Mouse (Mus musculus) retina, adult 2 months (tissue): ENCODE measurements around the gene 4930442H23Rik.
"Not testable (repeated sequence)": the region's sequence is repeated elsewhere in the genome, so short reads cannot be mapped to it uniquely, and the experiment has no call there.

ENCODE experiments used
- DNase-seq: peaks from one replicate; pipeline ENCODE4 v3.0.0-alpha.2; 2012; ENCODE audit warnings: low read depth, low spot score

4930442H23Rik gene

DNA sequence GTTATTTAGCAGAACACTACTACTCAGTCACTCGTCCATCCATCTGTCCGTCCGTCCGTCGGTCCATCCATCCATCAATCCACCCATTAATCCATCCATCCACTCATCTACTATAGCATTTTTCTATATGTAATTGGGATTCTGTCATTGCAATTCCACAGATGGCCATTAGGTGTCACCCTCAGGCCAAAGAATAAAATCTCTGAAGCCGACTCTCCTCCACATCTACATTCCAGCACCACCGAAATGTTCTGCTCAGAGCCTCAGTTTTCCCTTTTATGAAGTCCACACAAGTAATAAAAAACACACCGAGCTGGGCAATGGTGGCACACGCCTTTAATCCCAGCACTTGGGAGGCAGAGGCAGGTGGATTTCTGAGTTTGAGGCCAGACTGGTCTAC lies 14.6 kb upstream of the 4930442H23Rik start:
- peak; percentile 50 for DNase-seq

DNA sequence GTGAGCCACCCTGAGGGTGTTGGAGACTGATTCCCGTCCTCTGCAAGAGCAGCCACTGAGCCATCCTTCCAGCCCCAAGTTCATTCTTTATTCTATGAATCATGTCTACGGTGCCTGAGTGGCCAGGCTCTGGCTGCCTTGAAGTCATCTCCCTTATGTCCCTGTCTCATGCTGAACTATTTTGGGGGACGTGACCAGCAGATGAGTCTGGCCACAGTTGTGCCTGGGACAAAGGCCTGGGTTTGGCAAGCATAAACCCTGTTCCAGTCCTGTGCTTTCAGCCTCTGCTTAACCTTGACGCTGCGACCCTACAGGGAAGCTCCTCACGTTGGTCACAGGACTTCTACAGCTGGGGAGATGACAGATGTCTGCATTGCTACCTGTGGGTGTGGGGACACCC lies 13.7 kb upstream of the 4930442H23Rik start:
- DNase-seq, result no peak

GRCm38 (mm10) chr10:81196470-81197065 lies 12.9 kb upstream of the 4930442H23Rik start:
- DNase-seq, result no peak

DNA sequence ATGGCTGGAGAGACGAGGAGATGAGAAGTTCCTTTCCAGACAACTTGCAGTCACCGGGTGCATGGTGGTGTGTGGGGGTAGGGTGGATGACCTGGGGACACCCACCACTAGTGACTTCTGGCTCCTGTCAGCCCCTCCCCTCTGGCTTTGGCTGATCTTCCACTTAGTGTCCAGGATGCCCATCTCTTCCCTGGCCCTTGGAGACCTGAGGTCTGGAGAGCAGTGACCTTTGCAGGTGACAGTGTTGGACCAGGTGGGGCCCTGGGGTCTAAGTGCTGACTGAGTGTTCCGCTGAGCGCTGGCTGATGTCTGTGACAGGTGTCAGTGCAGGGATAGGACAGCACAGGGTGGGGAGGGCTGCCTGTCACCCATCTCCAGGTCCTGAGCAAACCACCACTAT lies 11.7 kb upstream of the 4930442H23Rik start:
- DNase-seq, result no peak

GRCm38 (mm10) chr10:81193991-81194774 lies 10.5 kb upstream of the 4930442H23Rik start:
- DNase-seq, result no peak

DNA sequence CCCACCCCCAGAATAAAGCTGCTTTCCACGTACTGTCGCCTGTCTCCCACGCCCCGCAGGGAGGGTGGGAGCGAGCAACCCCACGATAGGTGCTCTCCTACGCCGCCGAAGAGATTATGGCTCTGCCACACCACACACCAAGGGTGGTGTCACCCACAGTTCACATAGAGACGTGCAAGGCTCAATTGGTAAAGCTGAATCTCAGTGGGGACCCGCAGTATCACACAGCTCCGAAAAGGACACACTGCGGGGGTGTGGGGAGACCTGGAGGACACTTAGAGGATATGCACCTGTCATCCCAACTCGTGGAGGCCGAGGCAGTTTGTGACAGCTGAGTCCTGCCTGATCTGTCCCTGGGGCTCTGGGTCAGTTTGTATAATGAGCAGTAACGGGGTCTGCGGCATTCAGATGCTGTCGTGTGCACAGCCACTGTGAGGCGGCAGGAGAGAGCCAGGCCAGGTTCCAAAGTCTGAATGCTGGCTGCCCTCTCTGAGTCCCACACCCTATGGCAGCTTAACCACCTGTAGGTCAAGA lies 9.4 kb upstream of the 4930442H23Rik start:
- DNase-seq, result no peak

- peak; percentile 79 for DNase-seq
These were observed 8.8 kb upstream of the 4930442H23Rik start for GRCm38 (mm10) chr10:81192270-81192967.

DNA sequence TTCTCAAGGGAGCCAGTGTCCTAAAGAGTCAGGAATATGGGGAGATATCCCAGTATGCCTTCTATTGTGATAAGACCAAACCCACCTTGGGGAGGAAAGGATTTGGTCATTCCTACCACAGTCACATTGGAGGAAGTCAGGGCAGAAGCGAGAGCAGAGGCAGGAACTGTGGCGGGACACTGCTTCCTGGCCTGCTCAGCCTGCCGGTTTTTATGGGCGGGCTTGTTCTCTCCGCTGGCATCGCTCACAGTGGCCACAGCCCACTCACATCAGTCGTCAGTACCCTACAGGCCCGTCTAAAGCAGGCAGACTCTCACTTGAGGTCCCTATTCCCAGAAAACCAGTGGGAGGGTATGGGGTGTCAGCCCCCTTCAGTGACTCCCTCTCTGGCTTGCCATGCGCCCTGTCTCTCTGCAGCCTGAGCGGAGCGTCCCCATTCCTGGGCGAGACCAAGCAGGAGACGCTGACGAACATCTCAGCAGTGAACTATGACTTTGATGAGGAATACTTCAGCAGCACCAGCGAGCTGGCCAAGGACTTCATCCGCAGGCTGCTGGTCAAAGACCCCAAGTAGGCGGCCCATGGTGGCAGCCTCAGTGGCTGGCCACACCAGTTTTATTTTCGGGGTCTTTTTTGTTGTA lies 7.8 kb upstream of the 4930442H23Rik start:
- no peak for DNase-seq

GRCm38 (mm10) chr10:81190912-81191321 lies 7.3 kb upstream of the 4930442H23Rik start:
- DNase-seq, result no peak

- DNase-seq, result no peak
These were observed 6.7 kb upstream of the 4930442H23Rik start for GRCm38 (mm10) chr10:81190236-81190911.

GRCm38 (mm10) chr10:81189821-81190220 lies 6.2 kb upstream of the 4930442H23Rik start:
- no peak for DNase-seq

DNA sequence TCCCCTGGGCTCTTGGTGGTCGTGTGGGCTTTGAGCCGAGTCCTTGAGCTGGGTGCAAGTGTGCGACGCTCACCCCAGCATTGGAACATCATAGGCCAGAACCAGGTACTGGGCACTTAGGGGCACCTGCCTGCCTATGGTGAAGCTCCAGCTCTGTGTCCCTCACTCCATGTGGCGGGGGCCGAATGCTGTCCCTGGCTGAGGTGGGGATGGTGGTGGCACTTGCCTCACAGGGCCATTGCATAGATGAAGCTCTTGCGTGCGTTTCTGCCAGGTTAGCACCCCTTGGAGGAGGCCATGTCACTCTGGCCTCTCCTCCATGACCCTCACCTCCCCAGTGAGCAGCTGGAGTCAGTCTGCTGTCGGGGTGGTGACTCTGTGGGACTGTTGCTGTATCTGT lies 3.5 kb upstream of the 4930442H23Rik start:
- DNase-seq, result no peak

GRCm38 (mm10) chr10:81184765-81185164 lies 1.1 kb upstream of the 4930442H23Rik start:
- DNase-seq, result no peak

- peak; percentile 99 for DNase-seq
These were observed 1.0 kb downstream of the 4930442H23Rik start, which contains the start of gene Dapk3 for GRCm38 (mm10) chr10:81182336-81183333. Gene Dapk3 (plus strand): TSS chr10:81183005.

DNA sequence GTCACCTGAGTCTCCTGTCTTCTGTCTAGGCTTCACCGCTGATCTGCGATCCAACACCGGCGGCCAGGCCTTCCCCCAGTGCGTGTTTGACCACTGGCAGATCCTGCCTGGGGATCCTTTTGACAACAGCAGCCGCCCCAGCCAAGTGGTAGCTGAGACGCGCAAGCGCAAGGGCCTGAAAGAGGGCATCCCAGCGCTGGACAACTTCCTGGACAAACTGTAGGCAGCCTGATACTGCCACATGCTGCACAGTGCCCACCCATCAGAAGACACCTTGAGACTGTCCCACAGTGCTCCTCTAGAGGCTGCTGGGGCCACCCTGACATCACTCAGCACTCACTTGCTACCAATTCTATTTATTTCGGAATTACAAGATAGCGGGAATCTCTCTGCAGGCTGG lies 1.8 kb downstream of the 4930442H23Rik start:
- DNase-seq, result not testable (repeated sequence)

GRCm38 (mm10) chr10:81180946-81181345 lies 2.7 kb downstream of the 4930442H23Rik start:
- no peak for DNase-seq

GRCm38 (mm10) chr10:81179451-81180342 lies 4.0 kb downstream of the 4930442H23Rik start:
- DNase-seq, result no peak

DNA sequence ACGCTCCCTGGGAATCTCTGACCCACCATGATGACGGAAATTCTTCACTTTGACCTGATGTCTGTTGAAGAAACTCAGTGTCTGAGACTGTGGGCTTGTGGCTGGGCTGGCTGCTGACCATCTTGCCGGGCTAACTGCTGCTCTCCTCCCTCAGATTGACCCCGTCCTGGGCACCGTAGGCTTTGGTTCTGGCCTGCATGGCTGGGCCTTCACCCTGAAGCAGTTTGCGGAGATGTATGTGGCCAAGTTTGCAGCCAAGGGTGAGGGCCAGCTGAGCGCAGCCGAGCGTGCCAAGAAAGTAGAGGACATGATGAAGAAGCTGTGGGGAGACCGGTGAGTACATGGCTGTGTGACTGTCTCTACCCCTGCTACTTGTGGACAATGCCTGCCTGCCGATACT lies 4.7 kb downstream of the 4930442H23Rik start:
- DNase-seq, result no peak
